Comparison of ENCODE assay signal across 30 mouse cellular contexts in the genomic region with DNA sequence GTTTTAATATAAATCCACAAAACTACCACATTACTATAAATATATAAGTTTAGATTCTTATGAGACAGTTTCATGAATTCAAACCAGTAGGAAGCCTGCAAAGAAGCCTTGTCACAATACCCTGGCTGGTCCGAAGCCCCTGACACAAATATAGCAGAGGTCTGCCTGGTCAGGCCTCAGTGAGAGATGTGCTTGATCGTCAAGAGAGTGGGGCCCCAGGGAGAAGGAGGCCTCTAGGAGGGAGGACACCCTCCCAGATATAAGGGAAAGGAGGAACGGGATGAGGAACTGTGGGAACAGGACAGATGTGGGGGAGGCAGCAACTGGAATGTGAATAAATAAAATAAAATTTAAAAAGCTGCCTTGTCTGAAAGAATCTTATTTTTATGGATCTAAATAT. TPM values are rescaled to one million over a fixed set of nuclear protein-coding genes. Genes with fewer than 3 reads are reported as not detected.
"Had no signal": no experiment of that assay in that cellular context is flagged by ENCODE, and none has a peak within 500 bp of the region (broad histone marks: within the 10 kb centered on the region; RNA-seq: fewer than 3 reads in every experiment).

No protein-coding gene starts in this region.

- H3K4me3 ChIP-seq: heart, adult 2 months; heart, embryonic 10.5 days; heart, embryonic 12.5 days; heart, embryonic 13.5 days; heart, embryonic 15.5 days; hindbrain, embryonic 10.5 days; hindbrain, embryonic 12.5 days; hindbrain, embryonic 13.5 days; hindbrain, embryonic 15.5 days; intestine, embryonic 15.5 days; layer of hippocampus, adult 2 months; left cerebral cortex, adult 2 months had no signal

- H3K9me3 ChIP-seq: heart, embryonic 10.5 days; heart, embryonic 12.5 days; heart, embryonic 13.5 days; heart, embryonic 15.5 days; hindbrain, embryonic 10.5 days; hindbrain, embryonic 12.5 days; hindbrain, embryonic 13.5 days; hindbrain, embryonic 15.5 days; intestine, embryonic 15.5 days had no signal

- H3K27ac ChIP-seq: heart, adult 2 months; heart, embryonic 10.5 days; heart, embryonic 13.5 days; heart, embryonic 15.5 days; hindbrain, embryonic 10.5 days; hindbrain, embryonic 12.5 days; hindbrain, embryonic 13.5 days; hindbrain, embryonic 14.5 days; hindbrain, embryonic 15.5 days; hindbrain, postnatal 0 days; intestine, embryonic 15.5 days; layer of hippocampus, adult 2 months had no signal

- H3K4me1 ChIP-seq: heart, embryonic 10.5 days; heart, embryonic 12.5 days; heart, embryonic 15.5 days; hindbrain, embryonic 10.5 days; hindbrain, embryonic 12.5 days; hindbrain, embryonic 15.5 days; intestine, embryonic 15.5 days had no signal

- H3K27me3 ChIP-seq: heart, embryonic 12.5 days; heart, embryonic 13.5 days; heart, embryonic 15.5 days; hindbrain, embryonic 12.5 days; hindbrain, embryonic 13.5 days; hindbrain, embryonic 15.5 days; intestine, embryonic 15.5 days had no signal

- DNase-seq: heart, adult 2 months; heart, postnatal 14 days; heart, postnatal 36 days; heart, postnatal 4 days; kidney, adult 2 months; kidney, adult 8-10 months; kidney, adult 9 months; kidney, postnatal 14 days; kidney, postnatal 36 days; layer of hippocampus, adult 9-11 months; layer of hippocampus, postnatal 36 days had no signal

- H3K36me3 ChIP-seq: heart, embryonic 10.5 days; heart, embryonic 12.5 days; heart, embryonic 13.5 days; heart, embryonic 15.5 days; hindbrain, embryonic 10.5 days; hindbrain, embryonic 12.5 days; hindbrain, embryonic 13.5 days; hindbrain, embryonic 15.5 days; intestine, embryonic 15.5 days had no signal

- H3K4me2 ChIP-seq: heart, embryonic 11.5 days; heart, embryonic 12.5 days; heart, embryonic 13.5 days; heart, embryonic 15.5 days; hindbrain, embryonic 12.5 days; hindbrain, embryonic 13.5 days; hindbrain, embryonic 14.5 days; hindbrain, embryonic 15.5 days; intestine, embryonic 15.5 days had no signal

- ATAC-seq: hindbrain, embryonic 16.5 days; hindbrain, postnatal 0 days; inflammation-experienced regulatory T-cells, adult 6 months; intestine, embryonic 15.5 days; intestine, embryonic 16.5 days; intestine, postnatal 0 days had no signal

- H3K9ac ChIP-seq: heart, embryonic 12.5 days; heart, embryonic 13.5 days; heart, embryonic 15.5 days; hindbrain, embryonic 12.5 days; hindbrain, embryonic 13.5 days; hindbrain, embryonic 14.5 days; hindbrain, embryonic 15.5 days; intestine, embryonic 15.5 days had no signal

RNA-seq across cellular contexts. Expression of a gene that starts 37.3 kb away (rescaled TPM):
- polyA plus RNA-seq: inflammation-experienced regulatory T-cells, adult 6 months; kidney, adult 2 months; large intestine, adult 2 months had no signal
